Mouse (Mus musculus) neural tube, embryonic 15.5 days (tissue): ENCODE measurements around the gene Gdf2. TPM values are rescaled to one million over a fixed set of nuclear protein-coding genes. Genes with fewer than 3 reads are reported as not detected.

ENCODE experiments used
- ATAC-seq: fragments of 200-750 bp; cut with Nextera tagmentation; 2 replicates; pipeline ENCODE4 v1.8.0; 2017; ENCODE audit warnings: mild to moderate bottlenecking, moderate TSS enrichment, moderate library complexity; ENCODE audit not compliant: low FRiP score
- H3K27ac ChIP-seq: fragments of 300-500 bp; sonication (generic); replicated peaks from 2 replicates; pipeline ENCODE4 v1.5.1; 2015; ENCODE audit warnings: mild to moderate bottlenecking, inconsistent platforms
- H3K27me3 ChIP-seq: fragments of 300-500 bp; sonication (generic); replicated peaks from 2 replicates; pipeline ENCODE4 v1.6.1; 2015; ENCODE audit warnings: inconsistent platforms
- H3K36me3 ChIP-seq: fragments of 300-500 bp; sonication (generic); 2 replicates; pipeline ENCODE4 v1.6.1; 2015; ENCODE audit warnings: inconsistent platforms
- H3K4me1 ChIP-seq: fragments of 300-500 bp; sonication (generic); 2 replicates; pipeline ENCODE4 v1.6.1; 2015; ENCODE audit warnings: inconsistent platforms
- H3K4me2 ChIP-seq: fragments of 300-500 bp; sonication (generic); 2 replicates; pipeline ENCODE4 v1.6.1; 2015; ENCODE audit warnings: inconsistent platforms, mild to moderate bottlenecking, moderate library complexity
- H3K4me3 ChIP-seq: fragments of 300-500 bp; sonication (generic); replicated peaks from 2 replicates; pipeline ENCODE4 v1.5.1; 2015; ENCODE audit warnings: mild to moderate bottlenecking, inconsistent platforms
- H3K9ac ChIP-seq: fragments of 300-500 bp; sonication (generic); replicated peaks from 2 replicates; pipeline ENCODE4 v1.6.1; 2015; ENCODE audit warnings: mild to moderate bottlenecking, inconsistent platforms
- H3K9me3 ChIP-seq: fragments of 300-500 bp; sonication (generic); replicated peaks from 2 replicates; pipeline ENCODE4 v1.6.1; 2016; ENCODE audit warnings: inconsistent platforms
- WGBS: fragments of 180-500 bp; shearing (Covaris S2); methylation state at CpG from one replicate; pipeline ENCODE4 v1.1.7; 2015; ENCODE audit warnings: mixed read lengths; 5-methylcytosine and 5-hydroxymethylcytosine counted together
- polyA plus RNA-seq: library from polyadenylated mRNA; unstranded; fragments of >200 nt; fragmentation: Nextera tagmentation; extraction: Ambion mirVana; gene quantifications from 2 replicates; pipeline ENCODE4 v1.2.1, GENCODE M21; 2015

Gdf2 gene
- polyA plus RNA-seq, 1 experiment from 2014 or later = 0.05 TPM

- Histone ChIP-seq H3K36me3 (no peaks in the 10 kb centered on the region), H3K9ac (peak within 1 kb of the TSS; percentile 55), H3K27ac (peak within 1 kb of the TSS; percentile 14; the same call in 1 of the 2 replicates), H3K4me2 (peak within 1 kb of the TSS; percentile 96), H3K4me1 (peaks cover 53% of the 10 kb centered on the region), H3K27me3 (peaks cover 49% of the 10 kb centered on the region), H3K9me3 (no peaks in the 10 kb centered on the region), H3K4me3 (peak within 1 kb of the TSS; percentile 58)
- peak; percentile 71 for ATAC-seq
- under 1% methylated on average over 85 of the region's 85 CpGs for WGBS
These were observed 17.4 kb upstream of the Gdf2 start, which contains the start of gene Gdf10 for GRCm38 (mm10) chr14:33923168-33924070. Gene Gdf10 (plus strand): TSS chr14:33923587.

- Histone ChIP-seq H3K27ac (no peak overlapping the region), H3K27me3 (peaks cover 14% of the 10 kb centered on the region), H3K9me3 (no peaks in the 10 kb centered on the region), H3K9ac (no peak overlapping the region), H3K36me3 (no peaks in the 10 kb centered on the region), H3K4me1 (0 out of 2 replicates have a peak, but pooled peaks cover 3% of the 10 kb centered on the region), H3K4me3 (no peak overlapping the region), H3K4me2 (no peak overlapping the region)
- ATAC-seq = no peak
- 64% methylated on average over 17 of the region's 17 CpGs for WGBS
These were observed 9.0 kb upstream of the Gdf2 start for GRCm38 (mm10) chr14:33931853-33932252.

GRCm38 (mm10) chr14:33932935-33933703 lies 7.7 kb upstream of the Gdf2 start:
- Histone ChIP-seq H3K4me2 (no peak overlapping the region), H3K4me1 (0 out of 2 replicates have a peak, but pooled peaks cover 3% of the 10 kb centered on the region), H3K9me3 (no peaks in the 10 kb centered on the region), H3K4me3 (no peak overlapping the region), H3K27me3 (peaks cover 14% of the 10 kb centered on the region), H3K36me3 (no peaks in the 10 kb centered on the region), H3K9ac (no peak overlapping the region), H3K27ac (no peak overlapping the region)
- 67% methylated on average over 10 of the region's 10 CpGs for WGBS
- ATAC-seq = peak; percentile 26; the same call in 1 of the 2 replicates

DNA sequence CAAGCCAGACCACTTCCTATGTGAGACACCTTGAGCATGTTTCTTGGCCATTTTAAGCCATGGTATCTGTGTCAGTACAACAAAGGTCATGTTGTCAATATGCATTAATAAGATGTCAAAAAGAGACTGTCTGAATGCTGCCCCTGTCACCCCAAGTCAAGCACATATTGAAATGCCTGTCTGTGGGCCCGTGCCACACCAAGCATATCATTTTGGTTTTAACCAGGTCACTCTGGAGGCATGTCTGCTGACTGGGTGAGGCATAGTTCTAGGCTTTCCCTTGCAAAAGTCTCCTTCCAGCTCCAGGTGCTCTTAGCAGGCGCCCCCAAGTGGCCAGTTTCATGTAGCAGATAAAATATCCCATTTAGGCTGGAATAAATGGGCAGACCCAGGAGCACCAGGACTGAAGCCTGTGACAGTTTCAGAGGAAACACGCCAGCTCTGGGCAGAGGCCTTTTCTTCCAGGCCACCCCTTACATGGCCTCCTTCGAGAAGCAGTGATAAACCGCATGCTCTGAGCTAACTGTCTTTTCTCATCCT lies 7.0 kb upstream of the Gdf2 start:
- WGBS = 43% methylated on average over 5 of the region's 5 CpGs
- Histone ChIP-seq H3K27ac (no peak overlapping the region), H3K4me3 (no peak overlapping the region), H3K36me3 (no peaks in the 10 kb centered on the region), H3K4me1 (0 out of 2 replicates have a peak, but pooled peaks cover 3% of the 10 kb centered on the region), H3K27me3 (peaks cover 12% of the 10 kb centered on the region), H3K4me2 (no peak overlapping the region), H3K9me3 (no peaks in the 10 kb centered on the region), H3K9ac (no peak overlapping the region)
- ATAC-seq = no peak

DNA sequence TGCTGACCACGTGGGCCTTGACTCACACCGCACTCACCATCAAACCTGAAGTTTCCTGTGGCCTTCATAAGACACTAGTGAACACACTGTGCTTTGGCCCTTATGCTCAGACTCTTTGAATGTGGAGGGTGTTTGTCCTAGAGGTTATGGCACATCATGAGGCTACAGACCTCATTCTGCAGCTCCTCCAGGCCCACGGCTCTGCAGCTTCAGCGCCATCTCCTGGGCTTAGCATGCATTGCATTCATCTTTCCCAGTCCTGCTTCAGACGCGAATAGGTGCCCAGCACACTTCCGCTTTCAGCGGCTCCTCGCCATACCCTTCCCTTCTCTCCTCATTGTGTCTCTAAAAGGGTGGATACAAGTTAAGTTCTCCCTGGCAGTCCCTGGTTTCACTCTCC lies 1.7 kb upstream of the Gdf2 start:
- peak; percentile 49; the same call in 1 of the 2 replicates for ATAC-seq
- Histone ChIP-seq H3K4me2 (peak overlapping the region; percentile 43), H3K36me3 (no peaks in the 10 kb centered on the region), H3K27ac (no peak overlapping the region), H3K4me3 (no peak overlapping the region), H3K9ac (no peak overlapping the region), H3K27me3 (peaks cover 3% of the 10 kb centered on the region; the same call in 1 of the 2 replicates), H3K9me3 (no peaks in the 10 kb centered on the region), H3K4me1 (peaks cover 5% of the 10 kb centered on the region; the same call in 1 of the 2 replicates)
- whole genome bisulfite sequencing = 23% methylated on average over 9 of the region's 9 CpGs

GRCm38 (mm10) chr14:33942222-33942621 lies 1.4 kb downstream of the Gdf2 start:
- Histone ChIP-seq H3K27me3 (peaks cover 3% of the 10 kb centered on the region; the same call in 1 of the 2 replicates), H3K4me1 (peaks cover 5% of the 10 kb centered on the region; the same call in 1 of the 2 replicates), H3K4me3 (no peak overlapping the region), H3K36me3 (no peaks in the 10 kb centered on the region), H3K9ac (no peak overlapping the region), H3K9me3 (no peaks in the 10 kb centered on the region), H3K27ac (no peak overlapping the region), H3K4me2 (no peak overlapping the region)
- 87% methylated on average over 5 of the region's 5 CpGs for WGBS
- no peak for ATAC-seq

DNA sequence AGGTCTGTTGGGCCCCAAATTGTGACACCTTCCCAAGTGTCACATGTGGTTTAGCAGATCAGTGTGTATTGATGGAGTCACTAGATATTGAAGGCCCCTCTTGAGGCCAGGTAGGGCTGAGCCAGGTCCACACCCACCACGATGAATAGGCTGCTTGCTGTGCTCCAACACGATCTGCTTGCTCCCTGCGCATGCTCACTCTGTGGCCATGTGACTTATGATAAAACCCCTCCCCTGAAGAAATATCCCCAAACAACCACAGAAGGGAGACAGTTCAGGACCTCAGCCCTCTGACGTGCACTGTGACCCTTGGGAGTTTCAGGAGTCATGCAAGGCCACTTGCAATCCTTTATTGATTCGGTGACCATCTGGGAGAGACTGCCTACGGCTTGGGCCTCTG lies 5.3 kb downstream of the Gdf2 start:
- Histone ChIP-seq H3K27ac (no peak overlapping the region), H3K9me3 (no peaks in the 10 kb centered on the region), H3K4me2 (no peak overlapping the region), H3K4me1 (no peaks in the 10 kb centered on the region), H3K36me3 (no peaks in the 10 kb centered on the region), H3K27me3 (no peaks in the 10 kb centered on the region), H3K4me3 (no peak overlapping the region), H3K9ac (no peak overlapping the region)
- ATAC-seq = no peak
- WGBS = 80% methylated on average over 6 of the region's 6 CpGs

- no peaks in the 10 kb centered on the region for H3K27me3 ChIP-seq
- no peaks in the 10 kb centered on the region for H3K4me1 ChIP-seq
- H3K9ac ChIP-seq = no peak overlapping the region
- 68% methylated on average over 6 of the region's 6 CpGs for WGBS
- ATAC-seq = no peak
- no peaks in the 10 kb centered on the region for H3K9me3 ChIP-seq
- H3K27ac ChIP-seq = no peak overlapping the region
- no peak overlapping the region for H3K4me3 ChIP-seq
- no peaks in the 10 kb centered on the region for H3K36me3 ChIP-seq
- no peak overlapping the region for H3K4me2 ChIP-seq
These were observed 11.6 kb downstream of the Gdf2 start for GRCm38 (mm10) chr14:33952233-33952981.

DNA sequence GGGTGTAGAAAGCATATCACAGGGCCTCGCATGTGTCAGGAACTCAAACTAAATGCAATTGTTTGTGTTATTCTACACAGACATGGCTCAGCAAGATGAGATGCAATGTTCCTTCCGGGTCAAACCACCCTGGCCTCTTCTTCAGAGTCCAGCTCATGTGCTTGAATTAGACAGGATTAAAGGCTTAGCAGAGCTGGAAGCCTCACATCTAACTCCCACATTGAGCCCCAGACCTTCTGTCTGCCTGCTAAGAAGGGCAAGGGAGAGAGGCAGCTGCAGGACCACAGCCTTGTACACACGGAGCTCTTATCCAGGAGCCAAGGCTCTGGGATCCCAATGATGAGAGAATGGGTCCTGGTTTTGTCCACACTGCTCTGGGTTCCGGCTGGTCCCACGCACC lies 12.9 kb downstream of the Gdf2 start, which contains the start of gene Rbp3:
TSS of gene Rbp3 (plus strand) at position 243 of the 400 bp plus-strand sequence.
- ATAC-seq = no peak
- no peak within 1 kb of the TSS for H3K4me3 ChIP-seq
- no peaks in the 10 kb centered on the region for H3K9me3 ChIP-seq
- no peaks in the 10 kb centered on the region for H3K36me3 ChIP-seq
- no peak within 1 kb of the TSS for H3K27ac ChIP-seq
- no peak within 1 kb of the TSS for H3K4me2 ChIP-seq
- H3K27me3 ChIP-seq = no peaks in the 10 kb centered on the region
- H3K4me1 ChIP-seq = no peaks in the 10 kb centered on the region
- WGBS = 87% methylated on average over 5 of the region's 5 CpGs
- H3K9ac ChIP-seq = no peak within 1 kb of the TSS

DNA sequence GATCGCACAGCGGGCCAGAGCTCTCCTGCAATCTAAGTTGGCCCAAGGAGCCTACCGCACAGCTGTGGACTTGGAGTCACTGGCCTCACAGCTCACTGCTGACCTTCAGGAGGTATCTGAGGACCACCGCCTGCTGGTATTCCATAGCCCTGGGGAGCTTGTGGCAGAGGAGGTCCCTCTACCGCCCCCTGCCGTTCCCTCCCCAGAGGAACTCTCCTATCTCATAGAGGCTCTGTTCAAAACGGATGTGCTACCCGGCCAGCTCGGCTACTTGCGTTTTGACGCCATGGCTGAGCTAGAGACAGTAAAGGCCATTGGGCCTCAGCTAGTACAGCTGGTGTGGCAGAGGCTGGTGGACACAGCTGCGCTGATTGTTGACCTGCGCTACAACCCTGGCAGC lies 15.2 kb downstream of the Gdf2 start:
- H3K4me3 ChIP-seq = no peak overlapping the region
- H3K9me3 ChIP-seq = no peaks in the 10 kb centered on the region
- WGBS = 78% methylated on average over 13 of the region's 13 CpGs
- no peak overlapping the region for H3K27ac ChIP-seq
- no peaks in the 10 kb centered on the region for H3K27me3 ChIP-seq
- H3K4me2 ChIP-seq = no peak overlapping the region
- H3K9ac ChIP-seq = no peak overlapping the region
- H3K36me3 ChIP-seq = no peaks in the 10 kb centered on the region
- no peaks in the 10 kb centered on the region for H3K4me1 ChIP-seq
- no peak for ATAC-seq

DNA sequence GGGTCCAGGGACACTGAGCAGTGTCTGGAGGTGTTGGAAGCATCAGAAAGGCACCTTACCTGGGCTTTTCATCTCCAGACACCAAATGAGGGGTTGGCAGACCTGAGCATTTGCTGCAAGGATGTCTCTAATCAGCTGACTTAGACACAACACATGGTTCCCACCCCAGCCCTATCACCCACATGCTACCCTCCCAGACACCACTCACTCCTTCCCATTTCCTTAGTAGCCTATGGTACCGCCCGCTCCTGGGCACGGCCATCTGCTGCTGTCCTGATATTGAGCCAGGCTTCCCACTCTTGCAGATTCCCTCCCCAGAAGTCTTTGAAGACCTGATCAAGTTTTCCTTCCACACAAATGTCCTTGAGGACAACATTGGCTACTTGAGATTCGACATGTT lies 17.3 kb downstream of the Gdf2 start:
- WGBS = 94% methylated on average over 4 of the region's 4 CpGs
- ATAC-seq = no peak
- H3K9me3 ChIP-seq = no peaks in the 10 kb centered on the region

More for the DNA sequence above, 17.3 kb downstream of the Gdf2 start:
- no peak overlapping the region for H3K9ac ChIP-seq
- H3K36me3 ChIP-seq = no peaks in the 10 kb centered on the region
- no peak overlapping the region for H3K4me3 ChIP-seq
- no peak overlapping the region for H3K4me2 ChIP-seq
- no peak overlapping the region for H3K27ac ChIP-seq
- no peaks in the 10 kb centered on the region for H3K4me1 ChIP-seq
- no peaks in the 10 kb centered on the region for H3K27me3 ChIP-seq
